Mouse (Mus musculus): ENCODE measurements around the gene Cyp2c23. TPM values are rescaled to one million over a fixed set of nuclear protein-coding genes. Genes with fewer than 3 reads are reported as not detected.
A peak's percentile ranks its signal among the peaks of the same experiment; 100 is the strongest.

Cyp2c23 gene
- total RNA-seq, 4 experiments from 2014 or later: not detected

GRCm38 (mm10) chr19:44024921-44025585 lies 4.0 kb downstream of the Cyp2c23 start:
- no peak for DNase-seq (ENCODE audit: low spot score in 2 of 2)

DNA sequence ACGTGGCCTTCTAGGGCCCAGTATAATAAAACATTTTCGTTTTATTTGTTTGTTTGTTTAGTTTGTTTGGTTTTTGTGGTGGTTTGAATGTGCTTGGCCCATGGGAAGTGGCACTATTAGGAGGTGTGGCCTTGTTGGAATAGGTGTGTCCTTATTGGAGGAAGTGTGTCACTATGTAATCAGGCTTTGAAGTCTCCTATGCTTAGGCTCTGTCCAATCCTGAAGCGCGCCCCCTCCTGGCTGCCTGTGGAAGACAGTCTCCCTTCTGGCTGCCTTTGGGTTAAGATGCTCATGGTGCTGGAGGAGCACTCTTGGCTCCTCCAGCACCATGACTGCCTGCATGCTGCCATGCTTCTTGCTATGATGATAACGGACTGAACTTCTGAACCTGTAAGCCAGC lies 5.9 kb downstream of the Cyp2c23 start:
- DNase-seq (ENCODE audit: low spot score in 2 of 2): no peak

- DNase-seq (ENCODE audit: low spot score in 2 of 2): no peak
Measured at GRCm38 (mm10) chr19:44021502-44021901, 7.5 kb downstream of the Cyp2c23 start.

DNA sequence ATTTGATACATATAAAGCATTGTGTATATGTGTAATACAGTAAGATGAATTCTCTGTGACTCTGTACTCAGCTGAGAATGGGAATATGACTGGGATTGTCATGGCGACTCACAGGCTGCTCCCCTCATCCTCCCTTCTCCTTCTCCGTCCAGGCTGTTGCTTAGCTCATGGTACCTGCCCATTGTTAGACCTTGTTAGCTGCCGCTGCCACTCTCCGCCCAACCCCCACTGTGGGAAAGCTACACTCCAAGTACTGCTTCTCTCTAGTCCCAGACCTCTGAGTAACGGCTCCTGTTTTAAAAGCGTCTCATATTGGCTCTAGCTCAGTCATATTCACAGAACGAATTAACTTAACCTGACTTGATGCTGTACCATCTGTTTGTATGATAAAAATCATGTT lies 9.3 kb downstream of the Cyp2c23 start:
- DNase-seq (ENCODE audit: low spot score in 2 of 2): no peak

DNA sequence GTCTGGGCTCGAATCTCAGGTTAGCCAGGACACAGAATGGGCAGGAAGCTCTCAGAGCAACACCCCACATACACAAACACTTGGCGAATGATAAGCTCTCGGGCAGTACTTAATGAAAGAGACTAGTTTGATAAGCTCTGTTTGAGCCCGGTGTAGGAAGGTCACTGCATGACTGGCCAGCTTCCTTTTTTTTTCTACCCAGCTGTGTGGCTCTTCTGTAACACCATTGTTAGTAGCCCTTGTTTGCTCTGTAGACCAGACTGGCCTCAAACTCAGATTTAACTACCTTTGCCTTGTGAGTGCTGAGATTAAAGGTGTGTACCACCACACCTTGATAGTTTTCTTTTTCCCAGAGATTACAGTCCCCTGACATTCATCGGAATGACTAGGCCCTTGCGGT lies 15.1 kb downstream of the Cyp2c23 start:
- no peak for DNase-seq (ENCODE audit: low spot score in 2 of 2)

GRCm38 (mm10) chr19:44008784-44009183 lies 20.2 kb downstream of the Cyp2c23 start:
- DNase-seq (ENCODE audit: low spot score in 2 of 2): no peak

GRCm38 (mm10) chr19:44007186-44007585 lies 21.8 kb downstream of the Cyp2c23 start:
- peak in 1 of 2 experiments; percentile 8 for DNase-seq (ENCODE audit: low spot score in 2 of 2)

- no peak for DNase-seq (ENCODE audit: low spot score in 2 of 2)
Measured at GRCm38 (mm10) chr19:44005025-44005424, 24.0 kb downstream of the Cyp2c23 start.

DNA sequence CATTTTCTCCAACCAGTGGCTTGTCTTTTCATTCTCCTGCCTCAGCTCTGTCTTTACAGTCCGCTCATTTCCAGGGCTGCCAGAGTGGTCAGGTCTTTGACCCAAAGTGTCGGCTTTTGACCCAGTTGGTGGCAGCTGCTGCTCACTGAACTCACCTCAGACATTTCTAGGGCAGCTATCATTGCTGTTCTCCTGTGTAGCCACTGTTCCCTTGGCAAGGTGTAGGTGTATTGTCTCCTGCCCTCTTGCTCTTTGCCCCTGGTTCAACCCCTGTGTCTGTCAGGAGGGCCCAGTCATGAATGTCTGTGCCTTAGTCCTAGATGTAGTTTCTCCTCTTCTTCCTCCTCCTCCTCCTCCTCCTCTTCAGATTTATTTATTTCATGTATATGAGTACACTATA lies 24.7 kb downstream of the Cyp2c23 start:
- DNase-seq (ENCODE audit: low spot score in 2 of 2): no peak

- no peak for DNase-seq (ENCODE audit: low spot score in 2 of 2)
Measured at GRCm38 (mm10) chr19:44000720-44001119, 28.3 kb downstream of the Cyp2c23 start.

DNA sequence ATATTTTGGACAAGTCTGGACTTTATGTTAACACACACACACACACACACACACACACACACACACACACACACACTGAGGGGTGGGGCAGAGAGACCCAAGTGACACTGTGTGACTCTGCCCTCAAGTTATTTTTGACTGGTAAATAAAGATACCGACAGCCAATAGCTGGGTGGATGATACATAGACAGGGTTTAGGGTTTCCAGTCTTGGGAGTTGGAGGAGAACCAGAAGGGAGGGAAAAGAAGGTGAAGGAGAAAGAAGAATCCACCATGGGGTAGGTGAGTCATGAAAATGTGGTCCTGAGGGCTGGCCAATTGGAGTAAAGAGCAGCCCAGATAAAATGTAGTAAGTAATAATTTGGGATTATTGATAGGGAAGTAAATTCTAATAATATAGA lies 28.9 kb downstream of the Cyp2c23 start:
- DNase-seq (ENCODE audit: low spot score in 2 of 2): no peak

GRCm38 (mm10) chr19:43998802-43999527 lies 30.0 kb downstream of the Cyp2c23 start:
- no peak for DNase-seq (ENCODE audit: low spot score in 2 of 2)

GRCm38 (mm10) chr19:43998101-43998500 lies 30.9 kb downstream of the Cyp2c23 start:
- peak; percentile 71 to 85 for DNase-seq (ENCODE audit: low spot score in 2 of 2)

DNA sequence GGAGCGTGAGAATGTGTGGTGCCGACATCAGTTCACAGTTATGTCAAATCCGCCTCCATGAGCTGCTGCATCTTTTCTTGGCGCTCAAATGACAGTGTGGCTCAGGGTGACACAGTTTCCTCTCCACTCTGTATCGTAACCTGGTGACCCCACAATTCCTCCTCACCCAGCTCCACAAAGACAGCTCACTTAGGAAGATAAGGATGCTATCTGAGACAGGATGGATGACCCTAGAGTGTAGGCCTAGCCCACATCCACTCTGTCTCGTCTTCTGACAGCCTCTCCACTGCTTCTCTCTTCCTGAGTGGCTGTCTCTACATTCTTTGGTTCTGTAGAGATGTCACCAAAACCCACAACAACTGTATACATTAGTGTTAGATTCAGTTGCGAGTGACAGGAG lies 33.6 kb downstream of the Cyp2c23 start:
- no peak for DNase-seq (ENCODE audit: low spot score in 2 of 2)

DNA sequence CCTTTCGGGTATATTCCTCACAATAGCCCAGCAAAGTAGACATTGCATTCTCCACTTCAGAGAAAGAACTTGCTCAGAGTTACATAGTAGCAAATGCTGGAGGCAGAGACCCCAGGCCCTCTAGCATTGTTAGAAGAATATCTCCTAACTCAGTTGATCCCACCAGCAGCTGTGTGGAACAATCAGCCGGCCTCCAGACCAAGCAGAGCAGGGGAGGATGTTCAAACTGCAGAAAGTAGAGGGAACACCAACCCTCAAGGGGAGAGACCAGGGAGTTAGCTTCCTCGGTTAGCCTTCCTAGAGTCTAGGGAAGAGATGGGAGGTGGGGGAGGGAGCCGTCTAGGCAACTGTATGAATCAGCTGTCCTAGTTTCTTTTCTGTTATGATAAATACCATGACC lies 36.5 kb downstream of the Cyp2c23 start:
- no peak for DNase-seq (ENCODE audit: low spot score in 2 of 2)

- DNase-seq (ENCODE audit: low spot score in 2 of 2): no peak
Measured at GRCm38 (mm10) chr19:43990362-43990761, 38.6 kb downstream of the Cyp2c23 start.

GRCm38 (mm10) chr19:43986069-43986794 lies 42.8 kb downstream of the Cyp2c23 start, which contains the start of gene Cpn1:
Gene Cpn1, minus strand, starts transcription at chr19:43986556.
- DNase-seq (ENCODE audit: low spot score in 2 of 2): no peak

DNA sequence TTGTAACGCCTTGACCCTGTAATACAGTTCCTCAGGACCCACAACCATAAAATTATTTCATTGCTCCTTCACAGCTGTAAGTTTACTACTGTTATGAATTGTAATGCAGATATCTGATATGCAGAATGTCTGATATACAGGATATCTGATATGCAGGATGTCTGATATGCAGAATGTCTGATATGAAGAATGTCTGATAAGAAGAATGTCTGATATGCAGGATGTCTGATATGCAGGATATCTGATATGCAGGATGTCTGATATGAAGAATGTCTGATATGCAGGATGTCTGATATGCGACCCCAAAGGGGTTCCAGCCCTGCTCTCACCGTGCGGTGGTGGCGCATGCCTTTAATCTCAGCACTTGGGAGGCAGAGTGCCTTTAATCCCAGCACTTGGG lies 47.0 kb downstream of the Cyp2c23 start:
- no peak for DNase-seq (ENCODE audit: low spot score in 2 of 2)

GRCm38 (mm10) chr19:43980711-43981110 lies 48.3 kb downstream of the Cyp2c23 start:
- no peak for DNase-seq (ENCODE audit: low spot score in 2 of 2)

DNA sequence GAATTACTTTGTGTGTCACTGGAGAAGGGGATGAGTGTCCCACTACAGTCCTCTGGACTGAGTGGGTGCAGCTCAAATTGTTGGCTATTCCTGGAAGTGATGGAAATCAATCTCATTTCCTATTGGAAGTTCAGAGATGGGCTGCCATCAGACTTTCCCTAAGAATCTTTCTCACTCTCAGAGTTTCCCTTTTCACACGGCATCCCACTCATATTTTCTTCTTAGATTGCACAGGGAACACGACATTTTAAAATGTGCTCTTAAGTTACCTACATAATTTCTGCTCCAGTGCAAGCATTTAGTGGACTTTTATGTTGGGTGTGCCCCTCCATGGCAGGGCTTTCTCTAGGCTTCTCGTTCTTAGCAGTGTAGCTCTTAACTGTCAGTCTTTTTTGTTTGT lies 51.2 kb downstream of the Cyp2c23 start:
- DNase-seq (ENCODE audit: low spot score in 2 of 2): no peak

DNA sequence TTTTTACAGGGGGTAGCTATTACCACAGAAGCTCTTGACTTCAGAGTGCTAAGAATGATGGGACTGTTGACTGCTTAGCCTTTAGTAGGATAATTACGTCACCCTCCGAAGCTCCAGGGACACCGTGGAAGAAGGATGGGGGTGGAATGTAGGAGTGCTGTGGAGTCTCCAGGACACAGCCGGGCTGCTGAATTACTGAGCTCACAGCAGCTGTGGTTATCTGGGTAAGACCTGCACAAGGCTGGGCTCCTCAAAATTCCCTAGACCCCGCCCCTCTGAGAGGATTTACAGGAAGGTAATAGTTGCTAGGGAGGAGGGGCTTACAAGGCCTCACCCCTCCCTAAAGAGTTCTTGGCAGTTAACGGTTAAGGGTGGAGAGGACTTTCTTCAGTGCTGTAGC lies 52.3 kb downstream of the Cyp2c23 start:
- no peak for DNase-seq (ENCODE audit: low spot score in 2 of 2)

DNA sequence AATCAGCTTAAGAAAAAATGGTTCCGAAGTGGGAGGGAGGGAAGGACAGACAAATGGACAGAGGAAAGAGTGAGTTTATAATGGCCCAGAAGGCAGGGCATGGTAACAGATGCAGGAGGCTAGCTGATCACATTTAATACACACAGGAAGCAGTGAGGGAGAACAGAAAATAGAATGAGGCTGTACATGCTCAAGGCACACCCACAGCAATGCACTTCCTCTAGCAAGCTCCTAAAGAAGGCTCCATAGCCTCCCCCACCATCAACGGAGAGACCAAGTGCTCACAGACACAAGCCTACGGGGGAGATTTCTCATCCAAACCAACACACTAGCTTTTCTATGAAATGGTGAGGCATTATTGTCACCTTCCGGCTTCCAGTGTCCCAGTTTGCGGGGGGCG lies 54.8 kb downstream of the Cyp2c23 start:
- DNase-seq (ENCODE audit: low spot score in 2 of 2): no peak

All from layer of hippocampus, adult 8-10 months (tissue).